Mouse (Mus musculus): ENCODE measurements at regions not wholly inside any gene's neighbourhood (a gene's known extent, or its start where the extent isn't known, plus 50 kb on each side); places are given as distances from the start of the nearest gene placed in this dataset.
A peak's percentile ranks its signal among the peaks of the same experiment; 100 is the strongest.

- Histone ChIP-seq H3K36me3 (ENCODE audit: control insufficient read depth, insufficient read depth, low read length) (no peaks in the 10 kb centered on the region), H3K4me3 (ENCODE audit: low read length) (peak overlapping the region; percentile 49), H3K27ac (ENCODE audit: low read depth, low read length) (peak overlapping the region; percentile 92), H3K4me2 (replicated peaks; ENCODE audit: low read depth, low read length) (peak overlapping the region; percentile 87), H3K4me1 (ENCODE audit: control insufficient read depth, insufficient read depth, low read length) (peaks cover 12% of the 10 kb centered on the region), H3K9ac (ENCODE audit: low read depth, low read length) (peak overlapping the region; percentile 81), H3K27me3 (ENCODE audit: control insufficient read depth, insufficient read depth, low read length) (no peaks in the 10 kb centered on the region), H3K9me3 (ENCODE audit: control insufficient read depth, low read length) (no peaks in the 10 kb centered on the region)
- 19% methylated on average over 13 of the region's 13 CpGs for WGBS
- no peak; the same call in 1 of the 2 replicates for ATAC-seq (ENCODE audit: low FRiP score, low TSS enrichment)
Observed at GRCm38 (mm10) chr15:36937757-36938498, 69.6 kb downstream of the Zfp706 start.

GRCm38 (mm10) chr15:36937067-36937657 lies 70.4 kb downstream of the Zfp706 start:
- Histone ChIP-seq H3K36me3 (ENCODE audit: control insufficient read depth, insufficient read depth, low read length) (no peaks in the 10 kb centered on the region), H3K4me2 (replicated peaks; ENCODE audit: low read depth, low read length) (no peak overlapping the region), H3K4me1 (ENCODE audit: control insufficient read depth, insufficient read depth, low read length) (peaks cover 12% of the 10 kb centered on the region), H3K27me3 (ENCODE audit: control insufficient read depth, insufficient read depth, low read length) (no peaks in the 10 kb centered on the region), H3K4me3 (ENCODE audit: low read length) (no peak overlapping the region), H3K27ac (ENCODE audit: low read depth, low read length) (no peak overlapping the region), H3K9ac (ENCODE audit: low read depth, low read length) (no peak overlapping the region), H3K9me3 (ENCODE audit: control insufficient read depth, low read length) (no peaks in the 10 kb centered on the region)
- ATAC-seq (ENCODE audit: low FRiP score, low TSS enrichment): no peak
- 80% methylated on average over 11 of the region's 11 CpGs for WGBS

DNA sequence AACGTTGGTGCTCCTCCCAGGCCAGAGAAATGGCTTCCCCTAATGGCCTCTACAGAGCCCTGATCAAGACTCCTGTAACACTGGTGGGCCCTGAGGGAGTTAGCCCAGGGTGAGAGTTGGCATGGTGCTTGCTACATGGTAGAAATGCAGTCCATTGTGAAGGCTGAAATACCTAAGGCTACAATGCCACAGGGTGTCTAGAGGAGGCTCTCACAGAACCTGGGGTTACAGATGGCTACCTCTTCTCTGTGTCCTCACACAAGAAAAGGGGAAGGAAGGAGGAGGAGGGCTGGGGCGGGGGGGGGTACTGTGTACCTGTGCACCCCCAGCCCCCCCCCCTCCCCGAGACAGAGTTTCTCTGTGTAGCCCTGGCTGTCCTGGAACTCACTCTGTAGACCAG lies 72.8 kb downstream of the Zfp706 start:
- Histone ChIP-seq H3K27ac (ENCODE audit: low read depth, low read length) (no peak overlapping the region), H3K4me1 (ENCODE audit: control insufficient read depth, insufficient read depth, low read length) (peaks cover 12% of the 10 kb centered on the region), H3K27me3 (ENCODE audit: control insufficient read depth, insufficient read depth, low read length) (no peaks in the 10 kb centered on the region), H3K4me2 (replicated peaks; ENCODE audit: low read depth, low read length) (no peak overlapping the region), H3K36me3 (ENCODE audit: control insufficient read depth, insufficient read depth, low read length) (no peaks in the 10 kb centered on the region), H3K9ac (ENCODE audit: low read depth, low read length) (no peak overlapping the region), H3K4me3 (ENCODE audit: low read length) (no peak overlapping the region), H3K9me3 (ENCODE audit: control insufficient read depth, low read length) (no peaks in the 10 kb centered on the region)
- 76% methylated on average over 3 of the region's 3 CpGs for WGBS
- no peak for ATAC-seq (ENCODE audit: low FRiP score, low TSS enrichment)

GRCm38 (mm10) chr15:36933581-36933991 lies 74.0 kb downstream of the Zfp706 start:
- 92% methylated on average over 2 of the region's 2 CpGs for WGBS
- no peaks in the 10 kb centered on the region for H3K9me3 ChIP-seq (ENCODE audit: control insufficient read depth, low read length)
- ATAC-seq (ENCODE audit: low FRiP score, low TSS enrichment): no peak
- no peaks in the 10 kb centered on the region for H3K27me3 ChIP-seq (ENCODE audit: control insufficient read depth, insufficient read depth, low read length)
- H3K4me1 ChIP-seq (ENCODE audit: control insufficient read depth, insufficient read depth, low read length): peaks cover 12% of the 10 kb centered on the region
- H3K36me3 ChIP-seq (ENCODE audit: control insufficient read depth, insufficient read depth, low read length): no peaks in the 10 kb centered on the region
- no peak overlapping the region for H3K4me2 ChIP-seq (replicated peaks; ENCODE audit: low read depth, low read length)
- H3K4me3 ChIP-seq (ENCODE audit: low read length): no peak overlapping the region
- H3K9ac ChIP-seq (ENCODE audit: low read depth, low read length): no peak overlapping the region
- H3K27ac ChIP-seq (ENCODE audit: low read depth, low read length): no peak overlapping the region

GRCm38 (mm10) chr15:36931460-36931859 lies 76.1 kb downstream of the Zfp706 start:
- Histone ChIP-seq H3K27ac (ENCODE audit: low read depth, low read length) (no peak overlapping the region), H3K9ac (ENCODE audit: low read depth, low read length) (no peak overlapping the region), H3K4me2 (replicated peaks; ENCODE audit: low read depth, low read length) (no peak overlapping the region), H3K4me3 (ENCODE audit: low read length) (no peak overlapping the region), H3K27me3 (ENCODE audit: control insufficient read depth, insufficient read depth, low read length) (no peaks in the 10 kb centered on the region), H3K36me3 (ENCODE audit: control insufficient read depth, insufficient read depth, low read length) (no peaks in the 10 kb centered on the region), H3K4me1 (ENCODE audit: control insufficient read depth, insufficient read depth, low read length) (no peaks in the 10 kb centered on the region), H3K9me3 (ENCODE audit: control insufficient read depth, low read length) (no peaks in the 10 kb centered on the region)
- 65% methylated on average over 2 of the region's 2 CpGs for WGBS
- no peak for ATAC-seq (ENCODE audit: low FRiP score, low TSS enrichment)

- H3K27ac ChIP-seq (ENCODE audit: low read depth, low read length): no peak overlapping the region
- WGBS: 77% methylated on average over 6 of the region's 6 CpGs
- H3K36me3 ChIP-seq (ENCODE audit: control insufficient read depth, insufficient read depth, low read length): no peaks in the 10 kb centered on the region
Observed at GRCm38 (mm10) chr15:36930433-36930832, 77.1 kb downstream of the Zfp706 start.

DNA sequence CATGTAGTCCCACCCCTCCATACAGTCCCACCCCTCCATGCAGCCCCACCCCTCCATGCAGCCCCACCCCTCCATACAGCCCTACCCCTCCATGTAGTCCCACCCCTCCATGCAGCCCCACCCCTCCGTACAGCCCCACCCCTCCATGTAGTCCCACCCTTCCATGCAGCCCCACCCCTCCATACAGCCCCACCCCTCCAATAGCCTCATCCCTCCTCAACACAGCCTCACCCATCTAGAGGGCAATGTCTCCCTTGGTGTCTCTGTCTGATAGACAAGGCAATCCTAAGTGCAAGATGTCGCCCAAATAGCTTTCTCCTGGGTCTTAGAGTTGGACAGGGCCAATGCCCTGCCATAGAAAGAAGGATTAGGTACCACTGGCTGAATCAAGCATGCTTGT lies 77.8 kb downstream of the Zfp706 start:
- H3K27me3 ChIP-seq (ENCODE audit: control insufficient read depth, insufficient read depth, low read length): no peaks in the 10 kb centered on the region
- H3K27ac ChIP-seq (ENCODE audit: low read depth, low read length): no peak overlapping the region
- H3K36me3 ChIP-seq (ENCODE audit: control insufficient read depth, insufficient read depth, low read length): no peaks in the 10 kb centered on the region
- no peak overlapping the region for H3K4me3 ChIP-seq (ENCODE audit: low read length)
- H3K9me3 ChIP-seq (ENCODE audit: control insufficient read depth, low read length): no peaks in the 10 kb centered on the region
- no peaks in the 10 kb centered on the region for H3K4me1 ChIP-seq (ENCODE audit: control insufficient read depth, insufficient read depth, low read length)
- no peak overlapping the region for H3K4me2 ChIP-seq (replicated peaks; ENCODE audit: low read depth, low read length)
- no peak overlapping the region for H3K9ac ChIP-seq (ENCODE audit: low read depth, low read length)
- ATAC-seq (ENCODE audit: low FRiP score, low TSS enrichment): no peak
- 80% methylated on average over 2 of the region's 2 CpGs for WGBS

More at GRCm38 (mm10) chr15:36930433-36930832, 77.1 kb downstream of the Zfp706 start:
- Histone ChIP-seq H3K4me3 (ENCODE audit: low read length) (no peak overlapping the region), H3K4me2 (replicated peaks; ENCODE audit: low read depth, low read length) (no peak overlapping the region), H3K4me1 (ENCODE audit: control insufficient read depth, insufficient read depth, low read length) (no peaks in the 10 kb centered on the region), H3K9ac (ENCODE audit: low read depth, low read length) (no peak overlapping the region), H3K9me3 (ENCODE audit: control insufficient read depth, low read length) (no peaks in the 10 kb centered on the region), H3K27me3 (ENCODE audit: control insufficient read depth, insufficient read depth, low read length) (no peaks in the 10 kb centered on the region)
- no peak for ATAC-seq (ENCODE audit: low FRiP score, low TSS enrichment)

- no peak for ATAC-seq (ENCODE audit: low FRiP score, low TSS enrichment)
- no peaks in the 10 kb centered on the region for H3K36me3 ChIP-seq (ENCODE audit: control insufficient read depth, insufficient read depth, low read length)
- H3K4me3 ChIP-seq (ENCODE audit: low read length): no peak overlapping the region
- no peaks in the 10 kb centered on the region for H3K4me1 ChIP-seq (ENCODE audit: control insufficient read depth, insufficient read depth, low read length)
- no peak overlapping the region for H3K9ac ChIP-seq (ENCODE audit: low read depth, low read length)
- no peak overlapping the region for H3K4me2 ChIP-seq (replicated peaks; ENCODE audit: low read depth, low read length)
- no peaks in the 10 kb centered on the region for H3K27me3 ChIP-seq (ENCODE audit: control insufficient read depth, insufficient read depth, low read length)
- H3K9me3 ChIP-seq (ENCODE audit: control insufficient read depth, low read length): no peaks in the 10 kb centered on the region
- no peak overlapping the region for H3K27ac ChIP-seq (ENCODE audit: low read depth, low read length)
- 88% methylated on average over 3 of the region's 3 CpGs for WGBS
Observed at GRCm38 (mm10) chr15:36929088-36929487, 78.5 kb downstream of the Zfp706 start.

- WGBS: 92% methylated on average over 4 of the region's 4 CpGs
- Histone ChIP-seq H3K9ac (ENCODE audit: low read depth, low read length) (no peak overlapping the region), H3K27me3 (ENCODE audit: control insufficient read depth, insufficient read depth, low read length) (no peaks in the 10 kb centered on the region), H3K4me3 (ENCODE audit: low read length) (no peak overlapping the region), H3K4me2 (replicated peaks; ENCODE audit: low read depth, low read length) (no peak overlapping the region), H3K27ac (ENCODE audit: low read depth, low read length) (no peak overlapping the region), H3K4me1 (ENCODE audit: control insufficient read depth, insufficient read depth, low read length) (no peaks in the 10 kb centered on the region), H3K9me3 (ENCODE audit: control insufficient read depth, low read length) (no peaks in the 10 kb centered on the region), H3K36me3 (ENCODE audit: control insufficient read depth, insufficient read depth, low read length) (no peaks in the 10 kb centered on the region)
- ATAC-seq (ENCODE audit: low FRiP score, low TSS enrichment): no peak
Observed at GRCm38 (mm10) chr15:36928678-36929077, 78.9 kb downstream of the Zfp706 start.

All from kidney, embryonic 14.5 days (tissue).